Mouse (Mus musculus) midbrain, embryonic 12.5 days (tissue): ENCODE data around the gene Dld. TPM values are rescaled to one million over a fixed set of nuclear protein-coding genes. Genes with fewer than 3 reads are reported as not detected.

Experiments used
- ATAC-seq: fragments of 200-750 bp; cut with Nextera tagmentation; 2 replicates; pipeline ENCODE4 v1.8.0; 2017; ENCODE audit warnings: low read depth, moderate TSS enrichment, moderate library complexity; ENCODE audit not compliant: low FRiP score
- H3K27ac ChIP-seq: fragments of 300-500 bp; sonication (generic); replicated peaks from 2 replicates; pipeline ENCODE4 v1.5.1; 2016; ENCODE audit warnings: mild to moderate bottlenecking
- H3K27me3 ChIP-seq: fragments of 300-500 bp; sonication (generic); 2 replicates; pipeline ENCODE4 v1.6.1; 2016; ENCODE audit warnings: mild to moderate bottlenecking
- H3K36me3 ChIP-seq: fragments of 300-500 bp; sonication (generic); 2 replicates; pipeline ENCODE4 v1.6.1; 2016
- H3K4me1 ChIP-seq: fragments of 300-500 bp; sonication (generic); 2 replicates; pipeline ENCODE4 v1.6.1; 2016
- H3K4me2 ChIP-seq: fragments of 300-500 bp; sonication (generic); replicated peaks from 2 replicates; pipeline ENCODE4 v1.6.1; 2016; ENCODE audit warnings: mild to moderate bottlenecking, moderate library complexity
- H3K4me3 ChIP-seq: fragments of 300-500 bp; sonication (generic); 2 replicates; pipeline ENCODE4 v1.5.1; 2016; ENCODE audit warnings: mild to moderate bottlenecking
- H3K9ac ChIP-seq: fragments of 300-500 bp; sonication (generic); replicated peaks from 2 replicates; pipeline ENCODE4 v1.6.1; 2016; ENCODE audit warnings: mild to moderate bottlenecking, moderate library complexity
- H3K9me3 ChIP-seq: fragments of 300-500 bp; sonication (generic); 2 replicates; pipeline ENCODE4 v1.6.1; 2016; ENCODE audit warnings: mild to moderate bottlenecking
- WGBS: fragments of 180-500 bp; shearing (Covaris S2); methylation state at CpG from one replicate; pipeline ENCODE4 v1.1.7; 2016; 5-methylcytosine and 5-hydroxymethylcytosine counted together
- polyA plus RNA-seq: library from polyadenylated mRNA; unstranded; fragments of >200 nt; fragmentation: Nextera tagmentation; extraction: Ambion mirVana; gene quantifications from 2 replicates; pipeline ENCODE4 v1.2.1, GENCODE M21; 2016

Dld gene
- 143 and 144 TPM in 2 replicates for polyA plus RNA-seq

DNA sequence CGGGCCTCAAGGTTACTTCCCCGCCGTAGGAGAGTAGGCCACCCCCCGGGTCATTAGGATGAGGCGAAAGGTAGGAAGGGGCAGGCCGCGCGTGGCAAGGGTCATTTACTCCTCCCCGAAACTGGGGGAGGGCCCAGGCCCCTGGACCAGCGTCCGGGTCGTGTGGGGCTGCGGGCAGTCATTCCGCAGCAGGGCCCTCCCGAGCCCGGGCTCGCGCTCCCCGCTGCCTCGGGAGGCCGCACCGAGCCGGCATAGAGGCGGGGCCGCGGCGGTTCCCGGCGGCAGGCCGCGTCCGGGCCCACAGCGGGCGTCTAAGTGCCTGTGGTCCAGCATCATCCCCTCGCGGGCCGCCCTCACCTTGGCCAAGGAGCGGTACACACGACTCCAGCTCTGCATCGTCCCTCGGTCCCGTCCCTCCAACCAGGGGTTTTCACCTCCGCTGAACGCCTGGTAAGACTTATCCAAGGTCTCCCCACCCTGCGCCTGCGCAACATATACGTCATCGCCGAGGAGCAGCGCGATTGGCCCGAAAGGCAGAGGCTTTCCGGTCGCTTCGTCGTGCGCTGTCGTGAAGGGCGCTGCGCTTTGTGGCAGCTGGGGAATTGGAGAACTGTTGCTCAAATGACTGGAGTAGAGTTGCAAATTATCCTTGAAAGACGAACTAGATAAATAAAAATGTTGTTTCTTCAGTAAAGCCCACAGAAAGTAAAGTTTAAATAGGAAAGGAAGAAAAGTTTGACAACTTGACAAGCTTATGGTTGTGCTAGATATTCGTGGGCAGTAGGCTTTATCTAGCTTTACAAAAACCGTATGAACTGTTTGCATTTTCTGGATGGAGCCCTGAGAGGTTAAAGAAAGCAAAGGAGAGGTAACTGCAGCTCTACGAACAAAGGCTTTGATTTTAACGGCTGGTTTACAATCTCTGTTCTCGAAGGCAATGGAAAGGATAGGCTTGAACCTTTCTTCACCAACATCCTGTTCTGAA, at the start of gene Dld:
TSS of gene Dld (minus strand) at position 510 of the 985 bp plus-strand sequence.
- H3K9me3 ChIP-seq, result no peaks in the 10 kb centered on the region
- H3K36me3 ChIP-seq, result peaks cover 22% of the 10 kb centered on the region
- H3K27me3 ChIP-seq, result no peaks in the 10 kb centered on the region
- peak within 1 kb of the TSS; percentile 98 for H3K4me3 ChIP-seq
- H3K9ac ChIP-seq, result peak within 1 kb of the TSS; percentile 96
- H3K4me1 ChIP-seq, result peaks cover 12% of the 10 kb centered on the region
- peak within 1 kb of the TSS; percentile 91 for H3K4me2 ChIP-seq
- ATAC-seq, result peak; percentile 100
- WGBS, result 5% methylated on average over 64 of the region's 66 CpGs
- H3K27ac ChIP-seq, result peak within 1 kb of the TSS; percentile 73; the same call in 1 of the 2 replicates

DNA sequence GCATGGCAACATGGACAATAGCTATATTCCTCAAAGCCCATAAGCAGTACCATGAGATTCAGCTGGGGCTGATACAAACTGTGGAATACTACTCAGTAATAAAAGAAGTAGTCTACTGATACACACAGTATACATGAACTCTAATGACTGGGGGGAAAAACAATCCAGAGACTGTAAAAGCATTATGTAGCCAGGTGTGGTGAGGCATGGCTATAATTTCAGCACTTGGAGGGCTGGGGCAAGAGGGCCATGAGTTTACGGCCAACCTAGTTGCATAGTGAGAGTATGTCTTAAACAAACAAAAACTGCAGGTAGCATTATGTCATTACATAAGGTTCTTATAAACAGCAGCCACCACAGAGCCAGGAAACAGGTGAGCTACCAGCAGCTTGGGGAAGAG, 49.6 kb upstream of the Dld start:
- Histone ChIP-seq H3K27me3 (no peaks in the 10 kb centered on the region; the same call in 1 of the 2 replicates), H3K9me3 (no peaks in the 10 kb centered on the region)
- 81% methylated on average over 1 of the region's 1 CpGs for WGBS

DNA sequence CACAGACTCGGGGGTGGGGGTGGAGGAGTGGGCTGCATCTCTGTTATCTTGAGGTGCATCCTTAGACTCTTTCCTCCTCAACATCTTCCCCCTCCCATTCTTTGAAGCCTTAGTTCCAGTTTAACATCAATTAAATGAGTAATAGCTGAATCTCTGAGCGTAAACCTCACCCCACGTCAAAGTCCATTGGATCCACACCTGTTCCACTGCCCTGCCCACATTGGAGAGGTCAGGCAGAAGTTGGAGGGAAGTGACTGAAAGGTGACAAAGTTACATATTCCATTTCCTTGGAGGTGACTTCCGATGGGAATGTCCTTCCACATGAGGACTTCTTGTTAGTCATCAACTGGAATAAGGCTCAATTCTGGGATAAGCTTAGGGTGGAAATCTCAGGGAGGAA, 46.5 kb upstream of the Dld start:
- Histone ChIP-seq H3K9ac (no peak overlapping the region), H3K4me2 (no peak overlapping the region), H3K36me3 (no peaks in the 10 kb centered on the region), H3K9me3 (no peaks in the 10 kb centered on the region), H3K4me3 (no peak overlapping the region), H3K4me1 (no peaks in the 10 kb centered on the region), H3K27me3 (no peaks in the 10 kb centered on the region), H3K27ac (no peak overlapping the region)
- ATAC-seq, result no peak
- WGBS, result 88% methylated on average over 4 of the region's 4 CpGs

More for the DNA sequence above, 49.6 kb upstream of the Dld start:
- H3K4me3 ChIP-seq, result no peak overlapping the region
- no peak overlapping the region for H3K27ac ChIP-seq
- H3K4me2 ChIP-seq, result no peak overlapping the region
- ATAC-seq, result no peak
- H3K36me3 ChIP-seq, result no peaks in the 10 kb centered on the region
- no peaks in the 10 kb centered on the region for H3K4me1 ChIP-seq
- no peak overlapping the region for H3K9ac ChIP-seq

DNA sequence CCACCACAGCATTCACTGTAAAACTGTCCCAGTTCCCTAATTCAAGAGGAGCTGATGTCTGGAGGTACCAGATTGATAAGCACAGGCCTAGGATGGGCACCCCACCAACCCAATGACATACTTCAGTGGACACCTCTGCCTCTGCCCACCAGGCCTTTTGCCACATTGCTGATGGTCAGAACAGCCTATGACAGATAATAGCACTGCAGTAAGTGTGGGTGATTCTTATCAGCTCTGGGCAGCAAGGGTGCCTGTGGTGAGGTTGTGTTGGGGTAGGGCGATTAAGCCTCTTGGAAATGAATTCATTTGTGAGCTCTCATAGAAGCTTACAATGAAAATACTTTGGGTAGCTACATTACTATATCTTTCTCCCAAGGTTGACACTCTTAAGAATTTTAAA, 44.6 kb upstream of the Dld start:
- Histone ChIP-seq H3K4me2 (no peak overlapping the region), H3K9ac (no peak overlapping the region), H3K27me3 (no peaks in the 10 kb centered on the region), H3K4me1 (no peaks in the 10 kb centered on the region), H3K36me3 (no peaks in the 10 kb centered on the region), H3K4me3 (no peak overlapping the region), H3K27ac (no peak overlapping the region), H3K9me3 (no peaks in the 10 kb centered on the region)
- WGBS, result 89% methylated on average over 1 of the region's 1 CpGs
- ATAC-seq, result no peak

DNA sequence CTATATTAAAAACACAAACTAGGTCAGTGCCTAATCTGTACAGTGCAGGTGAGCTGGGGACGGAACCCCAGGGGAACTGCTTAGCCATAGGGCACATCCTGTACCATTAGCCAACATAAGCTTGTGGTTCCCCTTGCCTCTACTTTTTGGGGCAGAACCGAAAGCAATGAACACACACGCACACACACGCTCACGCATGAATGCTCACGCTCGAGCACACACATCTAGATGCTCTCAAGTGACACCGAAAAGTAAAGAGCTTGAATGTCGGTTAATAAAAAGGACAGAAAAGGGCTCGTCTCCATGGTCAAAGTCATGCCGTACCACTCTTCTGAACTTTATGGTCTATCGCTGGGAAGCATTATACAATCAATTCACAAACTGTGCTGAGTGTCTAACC, 40.4 kb upstream of the Dld start:
- Histone ChIP-seq H3K27me3 (no peaks in the 10 kb centered on the region), H3K4me3 (no peak overlapping the region), H3K27ac (no peak overlapping the region), H3K4me1 (no peaks in the 10 kb centered on the region), H3K9me3 (no peaks in the 10 kb centered on the region), H3K36me3 (no peaks in the 10 kb centered on the region), H3K4me2 (no peak overlapping the region), H3K9ac (no peak overlapping the region)
- 91% methylated on average over 12 of the region's 12 CpGs for WGBS
- no peak for ATAC-seq

DNA sequence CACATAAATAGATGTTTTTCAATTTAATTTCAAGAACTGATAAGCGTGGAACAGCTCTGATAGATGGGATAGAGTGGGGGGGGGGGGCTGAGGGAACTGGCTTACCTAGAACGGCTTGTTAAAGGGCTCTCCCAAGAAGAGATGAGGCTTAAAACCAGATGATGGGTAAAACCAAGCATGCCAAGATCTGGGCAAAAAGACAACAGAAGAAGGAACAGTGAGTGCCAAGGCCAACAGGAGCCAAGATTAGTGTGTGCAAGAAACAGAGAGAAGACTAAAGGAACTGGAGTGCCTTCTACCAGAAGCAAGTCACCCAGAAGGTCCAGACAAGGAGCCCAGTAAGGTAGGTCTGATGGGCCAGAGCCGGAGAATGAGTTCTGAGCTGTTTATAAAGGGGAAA, 39.3 kb upstream of the Dld start, which contains the start of gene Slc26a3:
TSS of gene Slc26a3 (plus strand) at position 301 of the 400 bp plus-strand sequence.
- no peak within 1 kb of the TSS for H3K4me3 ChIP-seq
- no peaks in the 10 kb centered on the region for H3K27me3 ChIP-seq
- H3K27ac ChIP-seq, result no peak within 1 kb of the TSS
- H3K4me1 ChIP-seq, result no peaks in the 10 kb centered on the region
- ATAC-seq, result no peak
- H3K9ac ChIP-seq, result no peak within 1 kb of the TSS
- H3K36me3 ChIP-seq, result no peaks in the 10 kb centered on the region
- H3K9me3 ChIP-seq, result no peaks in the 10 kb centered on the region
- WGBS, result 87% methylated on average over 3 of the region's 3 CpGs
- no peak within 1 kb of the TSS for H3K4me2 ChIP-seq

DNA sequence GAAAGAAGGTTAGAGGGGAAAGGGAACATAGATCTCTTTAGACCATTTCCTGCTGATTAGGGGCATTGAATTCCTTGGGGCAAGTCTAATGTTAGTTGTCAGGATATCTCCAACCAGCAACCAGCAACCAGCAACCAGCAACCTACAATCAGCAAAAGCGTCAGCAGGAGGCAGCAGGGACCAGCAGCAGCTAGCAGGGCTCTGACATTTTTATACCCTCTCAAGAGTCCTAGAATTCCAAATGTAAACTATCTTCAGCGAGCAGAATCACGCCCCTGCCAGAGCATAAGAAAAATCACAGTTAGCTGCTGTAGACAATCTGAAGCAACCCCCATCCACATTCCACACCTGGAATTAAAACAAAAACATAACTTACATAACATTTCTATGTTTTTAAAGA, 36.0 kb upstream of the Dld start:
- Histone ChIP-seq H3K4me1 (no peaks in the 10 kb centered on the region), H3K27ac (no peak overlapping the region), H3K9ac (no peak overlapping the region), H3K36me3 (no peaks in the 10 kb centered on the region), H3K4me2 (no peak overlapping the region), H3K4me3 (no peak overlapping the region), H3K9me3 (no peaks in the 10 kb centered on the region), H3K27me3 (no peaks in the 10 kb centered on the region)
- 65% methylated on average over 3 of the region's 3 CpGs for WGBS
- no peak for ATAC-seq

DNA sequence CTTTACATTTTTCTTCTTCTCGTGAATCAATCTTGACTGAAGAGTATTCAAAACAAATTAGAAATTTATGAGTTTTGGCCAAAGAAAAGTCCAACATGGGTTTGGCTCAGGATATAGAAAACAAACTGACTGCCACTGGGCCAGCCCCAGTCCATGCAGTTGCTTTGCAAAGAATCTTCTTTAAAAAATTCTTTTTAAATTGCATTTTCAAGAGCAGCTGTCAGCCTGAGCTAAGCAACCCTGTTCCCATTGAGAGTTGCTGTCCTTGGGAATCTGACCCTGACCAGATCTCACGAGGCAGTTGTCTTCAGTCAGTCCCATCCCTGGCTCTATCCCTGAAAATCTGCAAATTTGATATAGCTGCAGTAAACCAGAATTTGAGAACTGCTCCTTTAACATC, 31.2 kb upstream of the Dld start:
- Histone ChIP-seq H3K27me3 (no peaks in the 10 kb centered on the region), H3K4me1 (no peaks in the 10 kb centered on the region), H3K9me3 (no peaks in the 10 kb centered on the region), H3K36me3 (no peaks in the 10 kb centered on the region), H3K27ac (no peak overlapping the region), H3K4me3 (no peak overlapping the region), H3K9ac (no peak overlapping the region), H3K4me2 (no peak overlapping the region)
- 71% methylated on average over 2 of the region's 2 CpGs for WGBS
- no peak for ATAC-seq

DNA sequence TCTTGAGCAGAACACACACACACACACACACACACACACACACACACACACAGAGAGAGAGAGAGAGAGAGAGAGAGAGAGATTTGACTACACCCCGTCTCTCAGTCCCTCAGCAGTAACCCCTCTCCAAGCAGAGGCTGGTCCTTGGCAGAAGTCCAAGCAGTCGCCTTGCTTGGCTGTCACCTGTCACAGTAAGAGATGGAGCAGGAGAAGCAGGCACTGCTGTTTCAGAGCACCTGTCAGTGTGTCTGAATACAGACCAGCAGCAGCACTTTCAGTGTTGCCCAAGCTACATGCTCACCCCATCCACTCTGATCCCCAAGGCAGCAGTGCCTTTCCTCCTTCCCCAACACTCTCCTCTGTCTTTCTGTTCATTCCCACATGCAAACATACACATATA, 29.6 kb upstream of the Dld start:
- Histone ChIP-seq H3K27me3 (no peaks in the 10 kb centered on the region), H3K27ac (no peak overlapping the region), H3K4me2 (no peak overlapping the region), H3K9ac (no peak overlapping the region), H3K9me3 (no peaks in the 10 kb centered on the region), H3K36me3 (no peaks in the 10 kb centered on the region), H3K4me1 (peaks cover 7% of the 10 kb centered on the region; the same call in 1 of the 2 replicates), H3K4me3 (no peak overlapping the region)
- no peak for ATAC-seq
- 30% methylated on average over 2 of the region's 2 CpGs for WGBS

DNA sequence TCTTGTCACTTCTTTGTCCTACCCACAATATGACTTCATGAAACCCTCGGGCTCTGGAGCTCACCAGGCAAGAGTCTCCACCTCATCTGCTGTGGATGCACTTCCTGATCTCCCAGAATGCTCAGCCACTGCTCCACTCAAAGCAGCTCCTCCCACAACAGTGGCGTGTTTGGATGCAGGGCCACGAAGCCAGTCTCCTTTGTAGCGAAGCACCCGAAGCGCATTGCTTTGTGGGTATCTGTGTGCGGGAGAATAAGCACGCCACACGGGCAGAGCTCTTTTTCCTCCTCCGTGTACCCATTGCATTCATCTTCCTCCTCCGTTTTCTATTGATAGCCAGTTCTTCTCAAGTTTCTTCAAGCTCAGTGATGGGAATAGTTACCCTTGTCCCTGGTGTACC, 26.0 kb upstream of the Dld start:
- no peak for ATAC-seq
- H3K4me3 ChIP-seq, result no peak overlapping the region
- H3K27me3 ChIP-seq, result no peaks in the 10 kb centered on the region
- H3K9ac ChIP-seq, result no peak overlapping the region
- H3K27ac ChIP-seq, result no peak overlapping the region
- no peak overlapping the region for H3K4me2 ChIP-seq
- H3K9me3 ChIP-seq, result no peaks in the 10 kb centered on the region
- no peaks in the 10 kb centered on the region for H3K36me3 ChIP-seq
- WGBS, result 80% methylated on average over 11 of the region's 11 CpGs
- H3K4me1 ChIP-seq, result peaks cover 7% of the 10 kb centered on the region; the same call in 1 of the 2 replicates

DNA sequence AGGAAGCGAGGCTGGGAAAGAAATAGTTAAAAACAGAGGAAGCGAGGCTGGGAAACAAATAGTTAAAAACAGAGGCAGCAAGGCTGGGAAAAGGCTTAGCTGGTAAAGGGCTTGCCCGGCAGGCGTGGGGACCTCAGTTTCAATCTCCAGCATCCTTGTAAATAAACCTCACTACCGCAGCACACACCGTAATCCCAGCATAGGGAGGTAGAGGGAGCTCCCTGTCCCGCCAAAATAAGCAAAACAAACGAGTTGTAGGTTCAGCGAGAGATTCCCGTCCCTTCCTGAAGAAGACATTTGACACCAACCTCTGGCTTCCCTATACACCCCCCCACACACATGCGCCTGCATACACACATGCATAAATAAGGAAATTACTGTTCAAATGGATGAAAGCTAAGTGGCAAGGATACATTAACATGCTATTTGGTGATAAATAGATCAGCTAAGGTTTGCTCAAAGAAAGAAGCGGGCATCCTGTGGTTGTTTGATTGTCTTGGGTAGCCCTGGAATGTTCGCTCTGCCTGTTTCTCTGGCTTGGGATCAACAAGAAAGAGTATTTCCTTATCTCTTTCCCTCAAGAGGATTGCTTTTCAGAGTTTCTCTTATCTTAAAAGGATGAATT, 25.2 kb upstream of the Dld start:
- no peak overlapping the region for H3K27ac ChIP-seq
- no peaks in the 10 kb centered on the region for H3K36me3 ChIP-seq
- peak overlapping the region; percentile 48 for H3K4me2 ChIP-seq
- no peaks in the 10 kb centered on the region for H3K27me3 ChIP-seq
- H3K4me1 ChIP-seq, result peaks cover 7% of the 10 kb centered on the region; the same call in 1 of the 2 replicates
- H3K4me3 ChIP-seq, result peak overlapping the region; percentile 23
- no peaks in the 10 kb centered on the region for H3K9me3 ChIP-seq
- 0 out of 2 replicates have a peak, but pooled peaks have one; percentile 28 for ATAC-seq
- H3K9ac ChIP-seq, result peak overlapping the region; percentile 35; the same call in 1 of the 2 replicates
- WGBS, result 13% methylated on average over 13 of the region's 13 CpGs

DNA sequence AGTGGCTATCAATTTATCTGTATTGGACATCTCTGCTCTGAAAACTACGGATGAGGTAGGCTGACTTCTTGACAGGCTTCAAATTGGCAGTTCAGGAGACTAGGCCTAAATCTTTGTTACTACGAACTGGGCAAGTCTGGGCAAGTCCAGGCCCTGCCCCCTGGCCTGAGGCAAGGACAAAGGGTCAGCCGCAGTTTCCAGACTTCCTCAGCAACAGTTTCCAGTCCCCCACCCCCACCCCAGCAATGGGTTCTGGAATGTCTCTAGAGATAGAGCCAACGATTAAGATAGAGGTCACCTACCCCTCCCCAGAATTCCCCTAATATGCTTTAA, 24.0 kb upstream of the Dld start:
- no peaks in the 10 kb centered on the region for H3K27me3 ChIP-seq
- no peak overlapping the region for H3K9ac ChIP-seq
- 79% methylated on average over 4 of the region's 4 CpGs for WGBS
- no peak overlapping the region for H3K27ac ChIP-seq
- no peak for ATAC-seq
- peaks cover 7% of the 10 kb centered on the region; the same call in 1 of the 2 replicates for H3K4me1 ChIP-seq
- no peaks in the 10 kb centered on the region for H3K9me3 ChIP-seq
- no peaks in the 10 kb centered on the region for H3K36me3 ChIP-seq
- no peak overlapping the region for H3K4me3 ChIP-seq
- H3K4me2 ChIP-seq, result no peak overlapping the region
